Mouse (Mus musculus): ENCODE results near the gene Pnpo.

Pnpo gene

GRCm38 (mm10) chr11:96937549-96938425 lies 6.0 kb downstream of the Pnpo start:
- peak; percentile 82 for DNase-seq (ENCODE audit: low spot score)

DNA sequence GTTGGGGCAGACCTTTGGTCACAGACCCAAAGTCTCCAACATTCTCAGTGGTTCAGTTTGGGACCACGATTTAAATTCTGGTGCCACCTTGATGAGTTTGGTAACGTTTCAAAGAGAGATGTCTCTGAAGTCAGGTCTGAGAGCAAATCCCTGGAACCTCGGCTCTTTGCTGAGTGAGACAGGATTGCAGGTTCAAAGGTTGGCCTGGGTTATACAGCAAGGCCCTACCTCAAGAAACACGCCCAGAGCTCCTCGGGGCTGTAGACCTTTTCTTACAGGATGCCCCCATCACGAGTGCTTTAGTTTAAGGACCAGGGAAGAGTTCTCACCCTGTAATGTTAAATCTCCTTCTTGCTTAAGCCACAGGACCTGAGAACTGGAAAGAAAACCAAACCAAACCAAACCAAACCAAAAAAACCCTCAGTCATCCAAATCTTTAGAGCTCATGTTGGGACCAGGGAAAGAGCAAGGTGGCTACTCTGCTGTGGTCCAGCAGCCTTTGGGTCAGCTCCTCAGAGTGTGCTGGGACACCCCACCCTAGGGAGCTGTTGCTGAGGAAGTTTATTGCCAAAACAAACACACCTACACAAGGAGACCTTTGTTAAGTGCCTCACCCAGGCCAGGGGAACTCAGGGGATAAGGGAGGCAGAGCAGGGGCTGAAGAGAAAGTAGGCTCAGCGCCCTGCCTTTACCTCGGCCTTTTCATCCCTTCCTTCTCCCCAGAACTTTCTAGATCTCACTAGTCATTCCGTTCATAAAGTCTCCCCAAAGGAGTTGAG lies 7.7 kb downstream of the Pnpo start:
- no peak for DNase-seq (ENCODE audit: low spot score)

DNA sequence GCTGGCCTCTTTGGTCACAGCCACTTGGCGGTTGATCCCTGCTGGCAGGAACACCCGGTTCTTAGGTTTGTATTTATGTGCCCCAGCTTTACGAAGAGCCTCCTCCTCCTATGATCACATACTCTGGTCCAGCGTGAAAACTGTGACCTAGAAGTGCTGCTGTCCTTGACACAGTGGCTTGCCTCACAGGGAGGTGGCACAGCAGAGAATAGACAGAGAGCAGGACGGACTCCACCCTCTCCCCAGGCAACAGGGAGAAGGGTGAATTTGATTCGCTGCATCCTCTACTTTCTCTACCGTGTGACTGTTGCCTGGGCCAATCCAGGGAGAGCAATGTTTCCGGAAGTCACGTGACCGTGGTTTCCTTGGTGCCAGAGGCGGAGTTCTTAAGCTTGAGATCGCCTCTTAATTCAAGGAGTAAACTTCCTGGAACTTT lies 8.8 kb downstream of the Pnpo start:
- DNase-seq (ENCODE audit: low spot score): peak; percentile 90

DNA sequence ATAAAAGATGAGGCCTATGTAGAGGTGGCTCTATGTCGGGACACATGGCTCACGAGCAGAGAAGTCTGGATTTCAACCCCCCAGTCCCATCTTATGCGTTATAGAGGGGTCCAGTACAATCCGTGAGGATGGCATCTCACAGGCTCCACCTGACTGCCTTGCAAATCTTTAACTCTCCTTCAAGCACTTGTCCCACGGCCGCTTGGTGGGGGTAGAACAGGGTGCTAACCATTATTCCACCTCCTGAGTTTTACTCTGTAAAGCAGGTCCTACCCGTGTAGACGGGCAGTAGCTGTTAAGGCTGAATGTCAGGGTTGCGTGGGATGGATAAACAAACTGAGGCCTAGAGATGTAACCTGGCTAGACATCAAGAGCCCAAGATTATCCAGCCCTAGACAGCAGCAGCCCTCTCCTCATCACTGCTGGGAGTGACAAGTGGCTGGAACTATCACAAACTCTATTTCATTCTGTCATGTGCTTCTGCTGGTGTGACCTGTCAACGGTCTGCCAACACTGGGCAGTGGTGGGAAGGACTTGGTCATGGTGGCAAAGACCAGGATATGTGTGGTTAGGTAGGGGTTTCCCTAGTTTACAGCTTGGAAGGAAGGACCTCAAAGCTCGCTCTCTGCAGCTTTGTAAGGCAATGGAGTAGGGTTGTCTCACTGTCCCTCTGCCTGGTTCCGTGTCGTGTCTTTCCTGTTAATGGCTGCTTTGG lies 10.1 kb downstream of the Pnpo start:
- no peak for DNase-seq (ENCODE audit: low spot score)

DNA sequence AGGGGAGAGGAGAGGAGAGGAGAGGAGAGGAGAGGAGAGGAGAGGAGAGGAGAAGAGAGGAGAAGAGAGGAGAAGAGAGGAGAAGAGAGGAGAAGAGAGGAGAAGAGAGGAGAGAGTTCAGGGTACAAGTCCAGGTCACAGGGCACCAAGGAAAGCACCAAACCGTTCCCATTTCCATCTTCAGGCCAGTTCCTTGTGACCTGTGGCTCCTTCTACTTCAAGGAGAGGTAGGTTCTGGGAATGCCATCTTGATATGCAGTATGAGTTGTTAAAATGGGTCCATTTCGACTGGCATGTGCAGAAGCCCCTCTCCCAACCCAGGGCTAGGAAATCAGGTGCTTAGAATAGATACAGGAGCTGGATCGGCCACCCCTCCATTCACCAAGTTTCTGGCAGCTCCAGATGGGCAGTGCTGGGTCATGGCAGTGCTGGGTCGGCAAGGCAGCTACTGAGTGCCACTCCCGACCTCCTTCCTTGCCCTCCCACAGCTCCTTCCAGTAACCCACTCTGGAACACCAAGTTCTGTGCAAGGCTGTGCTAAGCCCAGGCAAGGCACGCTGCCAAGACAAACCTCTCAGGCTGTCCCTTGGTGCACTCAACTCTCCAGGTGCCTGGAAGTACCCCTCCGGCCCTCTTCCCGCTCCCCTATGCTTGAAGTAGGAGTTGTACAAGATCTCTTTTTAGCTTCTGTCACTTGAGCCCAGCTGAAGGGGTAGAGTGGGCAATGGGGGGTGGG lies 12.3 kb downstream of the Pnpo start:
- peak; percentile 69 for DNase-seq (ENCODE audit: low spot score)

GRCm38 (mm10) chr11:96929766-96930331 lies 13.9 kb downstream of the Pnpo start:
- DNase-seq (ENCODE audit: low spot score): no peak

DNA sequence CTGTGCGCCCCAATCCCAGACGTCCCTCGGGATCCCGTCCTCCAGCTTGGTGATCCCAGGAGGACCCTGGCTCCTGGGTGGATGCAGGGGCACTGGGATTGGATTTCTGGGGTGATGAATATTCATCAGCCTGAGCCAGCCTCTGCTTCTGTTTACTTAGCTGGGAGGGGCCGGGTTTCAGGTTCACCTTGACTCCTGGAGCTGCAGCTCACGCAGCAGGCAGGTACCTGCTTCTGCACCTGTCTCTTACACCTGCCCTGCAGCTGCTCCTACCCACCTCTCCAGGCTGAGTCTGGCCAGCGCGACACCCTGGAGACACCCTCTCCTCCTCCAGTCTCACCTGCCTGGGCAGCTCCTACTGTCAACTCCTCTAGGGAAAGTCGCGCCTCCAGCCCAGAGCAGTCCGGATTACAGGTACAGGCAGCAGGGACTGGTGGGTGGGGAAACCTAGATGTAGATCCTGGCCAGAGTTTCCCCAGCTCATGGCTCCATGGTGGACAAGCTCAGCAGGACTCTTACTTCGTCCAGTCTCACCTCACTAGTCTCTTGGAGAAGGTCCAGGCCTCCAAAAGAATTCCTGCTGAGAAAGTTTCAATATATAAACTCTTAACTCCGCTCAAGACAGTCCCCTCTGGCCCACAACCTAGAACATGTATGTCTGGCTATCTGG lies 14.6 kb downstream of the Pnpo start:
- DNase-seq (ENCODE audit: low spot score): no peak

DNA sequence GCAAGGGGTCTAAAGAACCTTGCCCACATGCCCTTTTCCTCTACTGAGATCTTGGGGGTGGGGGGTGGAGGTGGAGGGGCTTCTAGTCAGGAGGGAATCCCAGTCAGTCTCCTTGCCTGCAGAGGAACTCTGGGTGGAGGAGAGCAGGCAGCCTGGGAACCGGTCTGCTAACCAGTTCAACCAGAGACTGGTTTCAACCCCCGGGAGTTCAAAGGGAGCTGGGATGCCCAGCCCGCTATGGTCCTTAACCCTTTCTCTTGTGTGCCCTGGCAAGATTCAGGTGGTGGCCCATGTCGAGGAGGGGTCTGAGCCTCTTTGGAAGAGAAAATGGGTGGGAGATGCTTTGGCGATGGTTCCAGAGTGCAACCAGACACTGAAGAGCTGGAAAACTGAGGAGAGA lies 15.1 kb downstream of the Pnpo start:
- DNase-seq (ENCODE audit: low spot score): no peak

DNA sequence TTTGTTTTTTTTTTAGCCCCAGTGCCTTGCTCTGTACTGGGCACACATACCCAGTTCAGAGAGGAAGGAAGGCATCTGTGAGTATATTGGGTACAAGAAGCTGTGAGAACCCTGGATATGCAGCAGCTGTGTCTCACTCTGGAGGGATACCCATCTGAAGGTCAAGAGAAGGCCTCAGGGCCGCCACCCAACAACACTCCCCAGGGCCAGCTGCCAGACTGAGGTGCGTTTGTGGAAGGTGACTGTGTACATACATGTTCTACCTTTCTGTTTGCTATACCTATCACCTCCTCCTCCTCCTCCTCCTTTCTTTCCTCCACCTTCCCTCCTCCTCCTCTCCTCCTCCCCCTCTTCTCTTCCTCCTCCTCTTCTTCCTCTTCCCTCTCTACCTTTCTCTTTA lies 15.7 kb downstream of the Pnpo start, which contains the start of gene Prr15l:
Gene Prr15l, plus strand, starts transcription at position 17 of the 400 bp plus-strand sequence.
- DNase-seq (ENCODE audit: low spot score): no peak

DNA sequence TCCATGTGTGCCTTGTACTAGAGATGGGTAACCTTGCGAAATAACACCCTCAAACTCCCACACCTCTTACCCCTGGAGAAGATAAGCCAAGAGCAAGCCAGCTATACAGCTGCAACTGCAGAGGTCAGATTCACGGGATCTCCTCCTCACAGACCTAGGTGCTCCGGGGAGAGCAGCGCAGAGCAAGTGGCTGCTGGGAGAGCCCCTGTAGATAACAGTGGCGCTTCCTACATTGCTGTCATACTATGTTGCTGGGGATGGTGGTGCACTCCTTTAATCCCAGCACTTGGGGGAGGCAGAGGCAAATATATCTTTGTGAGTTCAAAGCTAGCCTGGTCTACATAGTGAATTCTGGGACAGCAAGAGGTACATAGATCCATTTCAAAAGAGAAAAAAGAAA lies 17.2 kb downstream of the Pnpo start:
- no peak for DNase-seq (ENCODE audit: low spot score)

DNA sequence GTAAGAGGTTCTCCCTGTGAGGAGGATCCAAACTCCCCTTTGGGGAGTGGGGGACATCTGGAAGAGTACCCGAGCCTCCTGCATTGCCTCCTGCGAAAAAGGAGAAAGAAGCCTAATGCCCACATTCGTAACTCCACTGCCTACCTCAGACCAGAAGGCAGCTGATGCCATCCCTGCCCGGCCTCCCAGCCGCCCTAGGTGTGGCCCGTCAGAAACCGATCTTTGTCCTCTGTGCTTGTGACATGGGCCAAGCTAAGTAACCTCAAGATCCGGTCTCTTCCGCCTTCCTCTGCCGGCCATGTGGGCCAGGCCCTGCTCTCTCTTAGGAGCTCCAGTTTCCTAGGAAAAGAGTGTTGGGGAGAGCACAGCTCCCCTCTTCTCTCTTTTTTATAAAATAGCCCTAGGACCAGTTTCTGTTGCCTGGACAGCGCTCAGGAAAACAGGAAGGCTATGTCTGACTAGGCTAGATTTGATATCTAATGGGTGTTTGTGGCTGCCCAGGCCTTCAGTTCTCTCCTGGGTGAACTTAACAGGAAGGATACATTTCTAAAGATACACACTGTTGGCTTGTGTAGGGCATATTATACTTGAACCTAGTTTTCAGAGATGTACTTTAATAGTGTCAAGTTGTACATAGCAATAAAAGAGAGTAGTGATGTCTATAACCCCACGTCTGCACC lies 18.2 kb downstream of the Pnpo start:
- no peak for DNase-seq (ENCODE audit: low spot score)

DNA sequence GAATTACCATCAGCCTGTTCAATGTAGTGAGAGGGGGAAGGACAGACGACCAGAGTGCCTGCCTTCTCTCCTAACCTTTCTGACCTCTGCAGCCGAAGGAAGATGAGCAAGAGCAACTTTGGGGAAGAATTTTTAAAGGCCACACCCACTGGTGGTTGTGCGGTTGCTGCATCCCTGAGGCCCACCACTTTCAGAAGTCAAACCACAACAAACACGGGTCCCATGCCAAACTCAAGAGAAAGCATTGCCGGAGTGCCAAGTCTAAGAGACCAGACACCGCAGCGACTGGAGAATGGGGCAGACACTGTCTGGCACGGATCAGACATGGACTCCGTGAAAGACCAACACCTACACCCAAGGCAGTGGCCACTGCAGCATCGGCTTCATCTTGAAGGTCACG lies 18.9 kb downstream of the Pnpo start:
- no peak for DNase-seq (ENCODE audit: low spot score)

GRCm38 (mm10) chr11:96919003-96919402 lies 24.8 kb downstream of the Pnpo start:
- DNase-seq (ENCODE audit: low spot score): no peak

DNA sequence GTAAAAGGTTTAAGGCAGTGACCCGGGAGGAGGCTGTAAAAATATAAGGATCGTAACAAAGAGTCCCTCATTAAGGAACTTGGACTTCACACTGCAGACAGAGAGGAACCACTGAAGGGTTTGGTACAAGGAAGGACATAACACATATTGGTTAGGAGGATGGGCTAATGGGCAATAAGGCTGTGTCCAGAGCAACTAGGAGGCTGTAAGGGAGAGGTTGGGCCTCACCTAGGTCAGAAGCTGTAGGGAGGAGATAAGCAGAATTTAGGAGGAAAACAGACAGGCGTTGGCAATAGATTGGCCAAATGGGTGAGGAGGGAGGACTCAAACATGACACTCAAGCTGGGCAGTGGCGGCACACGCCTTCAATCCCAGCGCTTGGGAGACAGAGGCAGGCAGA lies 26.4 kb downstream of the Pnpo start:
- no peak for DNase-seq (ENCODE audit: low spot score)

GRCm38 (mm10) chr11:96916885-96917396 lies 26.8 kb downstream of the Pnpo start:
- no peak for DNase-seq (ENCODE audit: low spot score)

DNA sequence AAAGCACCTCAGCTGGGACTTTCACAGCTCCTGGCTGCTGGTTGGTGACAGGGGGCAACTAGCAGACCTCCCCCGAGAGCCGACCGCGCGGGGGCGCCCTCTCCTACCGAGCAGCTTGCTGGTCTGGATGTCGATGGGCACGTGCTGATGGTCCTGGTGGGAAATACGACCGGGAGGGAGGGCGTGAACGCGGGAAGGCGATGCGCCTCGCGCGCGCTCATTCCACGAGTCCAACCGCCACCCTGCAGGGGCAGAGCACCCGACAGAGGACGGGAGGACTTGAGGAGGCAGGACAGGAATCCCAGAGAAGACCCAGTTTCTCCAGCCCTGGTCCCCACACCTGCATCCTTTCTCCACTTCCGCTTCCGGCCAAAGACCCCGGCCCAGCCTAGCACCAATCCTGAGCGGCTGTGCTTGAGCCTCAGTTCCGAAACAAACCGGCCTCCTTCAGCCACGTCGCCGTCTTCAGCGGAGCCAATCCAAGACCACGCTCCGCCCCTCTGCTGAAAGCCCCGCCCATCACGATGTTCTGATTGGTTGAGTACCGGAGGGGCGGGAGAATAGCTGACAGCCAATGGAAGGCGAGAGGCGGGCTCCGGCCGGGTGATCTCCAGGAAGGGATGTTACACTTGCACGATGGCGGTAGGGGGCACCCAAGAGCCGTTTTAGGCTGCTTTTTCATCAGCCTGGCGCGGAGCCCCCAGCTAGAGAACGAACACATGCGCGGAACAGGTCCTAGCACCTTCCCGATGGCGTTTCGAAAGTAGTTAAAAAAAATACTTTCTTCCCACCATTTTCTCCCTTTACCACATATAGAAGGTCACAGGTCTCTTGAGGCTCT lies 27.5 kb downstream of the Pnpo start, which contains the start of gene Cdk5rap3:
Gene Cdk5rap3, minus strand, starts transcription at position 453 of the 841 bp plus-strand sequence.
- DNase-seq (ENCODE audit: low spot score): peak; percentile 98

GRCm38 (mm10) chr11:96912682-96913081 lies 31.1 kb downstream of the Pnpo start:
- DNase-seq (ENCODE audit: low spot score): no peak

- no peak for DNase-seq (ENCODE audit: low spot score)
Measured at GRCm38 (mm10) chr11:96910003-96910402, 33.8 kb downstream of the Pnpo start.

DNA sequence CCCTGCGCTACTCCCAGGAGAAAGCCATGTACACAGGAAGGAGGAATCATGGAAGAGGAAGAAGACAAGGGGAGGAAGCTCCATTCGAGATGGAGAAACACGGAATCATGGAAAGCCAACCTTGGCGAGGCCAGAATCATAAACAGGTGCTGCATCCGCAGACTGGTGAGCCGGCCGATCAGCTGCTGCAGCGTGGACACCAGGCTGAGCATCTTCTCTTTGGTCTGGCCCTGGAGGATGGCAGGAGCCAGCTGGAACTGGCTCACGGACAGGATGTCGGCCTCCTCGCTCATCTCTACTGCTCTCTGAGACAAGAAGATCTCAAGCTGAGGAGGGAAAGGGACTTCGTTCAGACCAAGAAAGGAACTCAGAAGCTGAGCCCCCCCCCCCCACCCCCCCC lies 35.2 kb downstream of the Pnpo start:
- no peak for DNase-seq (ENCODE audit: low spot score)

All from ovary, adult 18-20 months (tissue).